Mouse (Mus musculus) midbrain, embryonic 12.5 days (tissue): ENCODE results near the gene Ddx19b. TPM values are rescaled to one million over a fixed set of nuclear protein-coding genes. Genes with fewer than 3 reads are reported as not detected.
"Not testable (repeated sequence)": the region's sequence is repeated elsewhere in the genome, so short reads cannot be mapped to it uniquely, and the experiment has no call there.

Source experiments
- ATAC-seq: fragments of 200-750 bp; cut with Nextera tagmentation; 2 replicates; pipeline ENCODE4 v1.8.0; 2017; ENCODE audit warnings: low read depth, moderate TSS enrichment, moderate library complexity; ENCODE audit not compliant: low FRiP score
- H3K27ac ChIP-seq: fragments of 300-500 bp; sonication (generic); replicated peaks from 2 replicates; pipeline ENCODE4 v1.5.1; 2016; ENCODE audit warnings: mild to moderate bottlenecking
- H3K27me3 ChIP-seq: fragments of 300-500 bp; sonication (generic); 2 replicates; pipeline ENCODE4 v1.6.1; 2016; ENCODE audit warnings: mild to moderate bottlenecking
- H3K36me3 ChIP-seq: fragments of 300-500 bp; sonication (generic); 2 replicates; pipeline ENCODE4 v1.6.1; 2016
- H3K4me1 ChIP-seq: fragments of 300-500 bp; sonication (generic); 2 replicates; pipeline ENCODE4 v1.6.1; 2016
- H3K4me2 ChIP-seq: fragments of 300-500 bp; sonication (generic); replicated peaks from 2 replicates; pipeline ENCODE4 v1.6.1; 2016; ENCODE audit warnings: mild to moderate bottlenecking, moderate library complexity
- H3K4me3 ChIP-seq: fragments of 300-500 bp; sonication (generic); 2 replicates; pipeline ENCODE4 v1.5.1; 2016; ENCODE audit warnings: mild to moderate bottlenecking
- H3K9ac ChIP-seq: fragments of 300-500 bp; sonication (generic); replicated peaks from 2 replicates; pipeline ENCODE4 v1.6.1; 2016; ENCODE audit warnings: mild to moderate bottlenecking, moderate library complexity
- H3K9me3 ChIP-seq: fragments of 300-500 bp; sonication (generic); 2 replicates; pipeline ENCODE4 v1.6.1; 2016; ENCODE audit warnings: mild to moderate bottlenecking
- WGBS: fragments of 180-500 bp; shearing (Covaris S2); methylation state at CpG from one replicate; pipeline ENCODE4 v1.1.7; 2016; 5-methylcytosine and 5-hydroxymethylcytosine counted together
- polyA plus RNA-seq: library from polyadenylated mRNA; unstranded; fragments of >200 nt; fragmentation: Nextera tagmentation; extraction: Ambion mirVana; gene quantifications from 2 replicates; pipeline ENCODE4 v1.2.1, GENCODE M21; 2016

The Ddx19b gene
- polyA plus RNA-seq: 11.1 and 11.3 TPM in 2 replicates

DNA sequence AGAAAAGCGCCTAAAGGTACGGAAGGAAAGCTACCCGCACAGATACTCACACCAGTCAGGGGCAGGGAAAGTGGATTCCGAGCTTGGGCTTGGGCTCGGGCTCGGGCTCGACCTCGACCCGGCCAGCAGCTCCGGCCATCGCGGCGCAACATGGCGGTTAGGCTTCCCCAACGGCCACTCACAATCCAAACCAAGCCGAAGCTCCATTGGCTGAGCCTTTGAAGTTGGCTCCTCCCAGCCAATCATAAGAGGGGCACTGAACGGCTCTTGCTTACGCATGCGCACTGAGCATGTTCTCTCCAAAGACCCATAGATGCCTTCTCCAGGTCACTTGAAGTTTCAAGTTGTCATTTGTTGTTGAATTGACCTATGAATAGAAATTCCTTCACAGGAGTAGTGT is at the start of gene Ddx19b:
Gene Ddx19b (minus strand): TSS at position 180 of the 400 bp plus-strand sequence.
- Histone ChIP-seq H3K4me1 (peaks cover 27% of the 10 kb centered on the region), H3K4me2 (no peak within 1 kb of the TSS), H3K27ac (no peak within 1 kb of the TSS), H3K36me3 (peaks cover 4% of the 10 kb centered on the region), H3K4me3 (no peak within 1 kb of the TSS), H3K9ac (no peak within 1 kb of the TSS), H3K9me3 (no peaks in the 10 kb centered on the region), H3K27me3 (peaks cover 19% of the 10 kb centered on the region; the same call in 1 of the 2 replicates)
- ATAC-seq: no peak
- 92% methylated on average over 19 of the region's 19 CpGs for WGBS

DNA sequence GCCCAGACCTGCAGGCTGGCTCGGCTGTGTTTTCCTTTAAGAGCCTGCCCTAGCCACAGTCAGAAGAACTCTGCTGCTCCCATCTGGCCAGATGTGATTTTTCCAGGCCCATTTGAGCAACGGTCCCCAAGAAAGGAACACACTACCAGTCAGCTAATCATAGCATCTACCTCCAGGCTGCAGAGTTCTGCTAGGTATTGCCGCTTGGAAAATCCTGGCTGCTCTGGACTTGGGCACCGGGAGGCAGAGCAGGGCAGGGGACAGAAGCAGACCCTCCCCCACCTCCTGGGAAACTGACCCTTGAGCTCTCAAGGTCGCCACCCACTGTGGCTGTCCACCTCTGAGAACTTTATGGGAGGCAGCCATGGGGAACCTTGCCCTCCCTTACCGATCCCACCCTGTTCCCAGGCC is 48.3 kb upstream of the Ddx19b start:
- ATAC-seq: no peak
- WGBS: 23% methylated on average over 6 of the region's 6 CpGs
- Histone ChIP-seq H3K9me3 (no peaks in the 10 kb centered on the region), H3K4me3 (no peak overlapping the region), H3K4me1 (peaks cover 14% of the 10 kb centered on the region), H3K27me3 (no peaks in the 10 kb centered on the region), H3K36me3 (no peaks in the 10 kb centered on the region), H3K4me2 (no peak overlapping the region), H3K27ac (no peak overlapping the region), H3K9ac (0 out of 2 replicates have a peak overlapping the region, but pooled peaks have one; percentile 11)

DNA sequence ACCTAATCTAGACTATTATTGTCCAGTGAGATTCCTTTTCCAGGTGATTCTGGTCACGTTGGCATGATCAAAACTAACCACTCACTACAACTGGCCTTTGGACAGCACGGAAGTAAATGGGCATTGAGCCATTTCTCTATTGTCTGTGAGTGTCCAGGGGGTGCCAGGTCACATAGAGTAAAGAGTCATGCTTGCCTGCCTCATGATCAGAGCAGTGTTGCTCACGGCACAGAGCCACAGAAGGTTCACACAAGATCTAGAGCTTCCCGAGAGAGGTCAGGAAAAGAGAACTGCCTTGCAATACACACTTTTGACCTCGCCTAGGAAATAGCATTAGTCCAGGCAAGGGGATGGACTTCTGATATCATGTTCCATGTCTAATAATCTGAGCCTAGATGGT is 47.9 kb upstream of the Ddx19b start:
- H3K4me3 ChIP-seq: no peak overlapping the region
- no peaks in the 10 kb centered on the region for H3K36me3 ChIP-seq
- H3K4me2 ChIP-seq: no peak overlapping the region
- whole genome bisulfite sequencing: 70% methylated on average over 5 of the region's 5 CpGs
- no peaks in the 10 kb centered on the region for H3K9me3 ChIP-seq
- no peak overlapping the region for H3K9ac ChIP-seq
- H3K27me3 ChIP-seq: no peaks in the 10 kb centered on the region
- H3K27ac ChIP-seq: no peak overlapping the region
- H3K4me1 ChIP-seq: peaks cover 14% of the 10 kb centered on the region
- no peak for ATAC-seq

GRCm38 (mm10) chr8:111075926-111076325 is 44.4 kb upstream of the Ddx19b start:
- Histone ChIP-seq H3K9me3 (no peaks in the 10 kb centered on the region), H3K9ac (no peak overlapping the region), H3K4me1 (0 out of 2 replicates have a peak, but pooled peaks cover 7% of the 10 kb centered on the region), H3K36me3 (no peaks in the 10 kb centered on the region), H3K27me3 (0 out of 2 replicates have a peak, but pooled peaks cover 7% of the 10 kb centered on the region), H3K4me3 (no peak overlapping the region), H3K4me2 (no peak overlapping the region), H3K27ac (no peak overlapping the region)
- WGBS: 67% methylated on average over 3 of the region's 3 CpGs
- no peak for ATAC-seq

GRCm38 (mm10) chr8:111068660-111069059 is 37.1 kb upstream of the Ddx19b start:
- not testable (repeated sequence) for H3K27ac ChIP-seq, H3K4me1 ChIP-seq, H3K9ac ChIP-seq, H3K4me3 ChIP-seq, H3K9me3 ChIP-seq, ATAC-seq, H3K4me2 ChIP-seq, H3K36me3 ChIP-seq
- H3K27me3 ChIP-seq: peaks cover 11% of the 10 kb centered on the region; the same call in 1 of the 2 replicates
- 96% methylated on average over 9 of the region's 9 CpGs for WGBS

- ATAC-seq: no peak
- Histone ChIP-seq H3K36me3 (no peaks in the 10 kb centered on the region), H3K27ac (no peak overlapping the region), H3K9ac (no peak overlapping the region), H3K27me3 (peaks cover 10% of the 10 kb centered on the region; the same call in 1 of the 2 replicates), H3K9me3 (no peaks in the 10 kb centered on the region), H3K4me2 (no peak overlapping the region), H3K4me3 (no peak overlapping the region), H3K4me1 (no peaks in the 10 kb centered on the region)
- whole genome bisulfite sequencing: 30% methylated on average over 10 of the region's 10 CpGs
Measured at GRCm38 (mm10) chr8:111067439-111067838, 35.9 kb upstream of the Ddx19b start.

GRCm38 (mm10) chr8:111066308-111066707 is 34.8 kb upstream of the Ddx19b start:
- no peak for ATAC-seq
- H3K4me1 ChIP-seq: peaks cover 2% of the 10 kb centered on the region
- no peak overlapping the region for H3K4me3 ChIP-seq
- 69% methylated on average over 4 of the region's 4 CpGs for WGBS
- no peaks in the 10 kb centered on the region for H3K9me3 ChIP-seq
- H3K9ac ChIP-seq: no peak overlapping the region
- H3K27ac ChIP-seq: no peak overlapping the region
- H3K4me2 ChIP-seq: no peak overlapping the region
- H3K36me3 ChIP-seq: no peaks in the 10 kb centered on the region
- H3K27me3 ChIP-seq: peaks cover 4% of the 10 kb centered on the region; the same call in 1 of the 2 replicates

GRCm38 (mm10) chr8:111062893-111063292 is 31.3 kb upstream of the Ddx19b start:
- Histone ChIP-seq H3K4me1 (peaks cover 9% of the 10 kb centered on the region), H3K27me3 (peaks cover 9% of the 10 kb centered on the region; the same call in 1 of the 2 replicates), H3K9ac (no peak overlapping the region), H3K4me2 (peak overlapping the region; percentile 71), H3K36me3 (0 out of 2 replicates have a peak, but pooled peaks cover 3% of the 10 kb centered on the region), H3K27ac (peak overlapping the region; percentile 35; the same call in 1 of the 2 replicates), H3K9me3 (no peaks in the 10 kb centered on the region), H3K4me3 (no peak overlapping the region)
- ATAC-seq: no peak
- 58% methylated on average over 2 of the region's 2 CpGs for WGBS

- peak; percentile 89 for ATAC-seq
- peaks cover 9% of the 10 kb centered on the region; the same call in 1 of the 2 replicates for H3K27me3 ChIP-seq
- peak overlapping the region; percentile 66 for H3K27ac ChIP-seq
- H3K36me3 ChIP-seq: 0 out of 2 replicates have a peak, but pooled peaks cover 3% of the 10 kb centered on the region
- peak overlapping the region; percentile 66 for H3K9ac ChIP-seq
- no peaks in the 10 kb centered on the region for H3K9me3 ChIP-seq
- peak overlapping the region; percentile 62 for H3K4me3 ChIP-seq
- peaks cover 16% of the 10 kb centered on the region for H3K4me1 ChIP-seq
- under 1% methylated on average over 27 of the region's 27 CpGs for WGBS
- H3K4me2 ChIP-seq: peak overlapping the region; percentile 71
Measured at GRCm38 (mm10) chr8:111062072-111062757, 30.7 kb upstream of the Ddx19b start.

DNA sequence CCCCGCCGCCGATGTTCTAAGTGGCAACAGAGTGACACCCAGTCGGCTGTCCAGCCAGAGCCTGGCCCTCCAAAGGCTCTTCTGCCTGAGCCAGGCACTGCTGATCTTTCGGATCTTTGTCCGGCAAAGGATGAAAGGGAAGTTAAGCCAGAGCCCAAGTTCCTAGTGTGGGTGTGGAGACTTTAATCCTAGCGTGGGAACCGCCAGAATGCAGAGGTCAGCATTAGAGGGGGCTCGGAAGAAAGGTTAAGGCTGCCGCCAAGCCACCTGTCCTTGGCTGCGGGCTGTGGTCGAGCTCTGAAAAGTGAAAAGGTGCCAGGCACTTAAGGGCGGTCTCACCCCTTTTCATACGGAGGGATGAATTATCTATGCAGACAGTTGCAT is 30.1 kb upstream of the Ddx19b start:
- H3K9me3 ChIP-seq: no peaks in the 10 kb centered on the region
- peak overlapping the region; percentile 71 for H3K4me2 ChIP-seq
- H3K36me3 ChIP-seq: 0 out of 2 replicates have a peak, but pooled peaks cover 3% of the 10 kb centered on the region
- peak overlapping the region; percentile 66 for H3K27ac ChIP-seq
- H3K27me3 ChIP-seq: peaks cover 9% of the 10 kb centered on the region; the same call in 1 of the 2 replicates
- WGBS: 0% methylated on average over 14 of the region's 14 CpGs
- ATAC-seq: peak; percentile 24; the same call in 1 of the 2 replicates
- peaks cover 21% of the 10 kb centered on the region for H3K4me1 ChIP-seq
- peak overlapping the region; percentile 62 for H3K4me3 ChIP-seq
- H3K9ac ChIP-seq: peak overlapping the region; percentile 66

- no peak for ATAC-seq
- no peak overlapping the region for H3K4me3 ChIP-seq
- no peak overlapping the region for H3K9ac ChIP-seq
- no peak overlapping the region for H3K4me2 ChIP-seq
- peaks cover 21% of the 10 kb centered on the region for H3K4me1 ChIP-seq
- H3K9me3 ChIP-seq: no peaks in the 10 kb centered on the region
- H3K27me3 ChIP-seq: peaks cover 6% of the 10 kb centered on the region; the same call in 1 of the 2 replicates
- H3K36me3 ChIP-seq: peaks cover 21% of the 10 kb centered on the region
- WGBS: 82% methylated on average over 2 of the region's 2 CpGs
- H3K27ac ChIP-seq: no peak overlapping the region
Measured at GRCm38 (mm10) chr8:111058946-111059572, 27.5 kb upstream of the Ddx19b start.
